In genomic region chr7:112273451-112273850, GRCm38 (mm10) we compare ENCODE assay signal across 15 mouse cellular contexts. TPM values are rescaled to one million over a fixed set of nuclear protein-coding genes. Genes with fewer than 3 reads are reported as not detected.
DNase-seq lines count a peak whose midpoint lies in the region; ATAC-seq lines count a peak whose summit lies in the region.
"Had no signal": no experiment of that assay in that cellular context is flagged by ENCODE, and none has a peak within 500 bp of the region (broad histone marks: within the 10 kb centered on the region; RNA-seq: fewer than 3 reads in every experiment).

No protein-coding gene starts in this region.

- no peak overlapping the region for H3K4me3 ChIP-seq in embryonic facial prominence, embryonic 14.5 days (ENCODE audit: low read depth, low read length)
- H3K4me3 ChIP-seq in embryonic facial prominence, embryonic 10.5 days = no peak overlapping the region
- H3K4me3 ChIP-seq in heart, embryonic 14.5 days (ENCODE audit: control insufficient read depth in 1 of 2, insufficient read depth in 1 of 2, low read depth in 1 of 2, low read length in 2 of 2) = no peak overlapping the region
- no peak overlapping the region for H3K4me3 ChIP-seq in limb, embryonic 10.5 days
- H3K4me3 ChIP-seq: hindbrain, embryonic 15.5 days; liver, embryonic 12.5 days; megakaryocyte, embryonic 14.5 days; neural tube, embryonic 15.5 days had no signal

- no peak overlapping the region for H3K4me2 ChIP-seq in embryonic facial prominence, embryonic 14.5 days (ENCODE audit: low read depth, low read length)
- no peak overlapping the region; the same call in 1 of the 2 replicates for H3K4me2 ChIP-seq in heart, embryonic 14.5 days (ENCODE audit: low read length)
- H3K4me2 ChIP-seq: hindbrain, embryonic 15.5 days; liver, embryonic 12.5 days; neural tube, embryonic 15.5 days had no signal

- no peaks in the 10 kb centered on the region for H3K9me3 ChIP-seq in embryonic facial prominence, embryonic 14.5 days (ENCODE audit: control insufficient read depth, low read length)
- H3K9me3 ChIP-seq in embryonic facial prominence, embryonic 10.5 days = no peaks in the 10 kb centered on the region
- no peaks in the 10 kb centered on the region for H3K9me3 ChIP-seq in heart, embryonic 14.5 days (ENCODE audit: control insufficient read depth, low read length)
- H3K9me3 ChIP-seq in limb, embryonic 10.5 days (replicated peaks) = no peaks in the 10 kb centered on the region
- H3K9me3 ChIP-seq: hindbrain, embryonic 15.5 days; liver, embryonic 12.5 days; megakaryocyte, embryonic 14.5 days; neural tube, embryonic 15.5 days had no signal

- H3K27me3 ChIP-seq in embryonic facial prominence, embryonic 14.5 days (replicated peaks; ENCODE audit: control insufficient read depth, insufficient read depth, low read length) = no peaks in the 10 kb centered on the region
- peaks cover 7% of the 10 kb centered on the region; the same call in 1 of the 2 replicates for H3K27me3 ChIP-seq in embryonic facial prominence, embryonic 10.5 days (replicated peaks; ENCODE audit: low read depth, poor library complexity, severe bottlenecking)
- H3K27me3 ChIP-seq in heart, embryonic 14.5 days (ENCODE audit: control insufficient read depth, insufficient read depth, low read length) = no peaks in the 10 kb centered on the region
- no peaks in the 10 kb centered on the region for H3K27me3 ChIP-seq in limb, embryonic 10.5 days (ENCODE audit: low read depth, poor library complexity, severe bottlenecking)
- H3K27me3 ChIP-seq: hindbrain, embryonic 15.5 days; liver, embryonic 12.5 days; neural tube, embryonic 15.5 days; Patski had no signal

- peak overlapping the region; percentile 6; the same call in 1 of the 2 replicates for H3K27ac ChIP-seq in embryonic facial prominence, embryonic 14.5 days (replicated peaks; ENCODE audit: low read depth, low read length)
- no peak overlapping the region; the same call in 1 of the 2 replicates for H3K27ac ChIP-seq in embryonic facial prominence, embryonic 10.5 days (replicated peaks)
- peak overlapping the region; percentile 78 to 96 for H3K27ac ChIP-seq in heart, embryonic 14.5 days (replicated peaks in 1 of 2; ENCODE audit: control insufficient read depth in 1 of 2, insufficient read depth in 1 of 2, low read depth in 2 of 2, low read length in 2 of 2)
- H3K27ac ChIP-seq in limb, embryonic 10.5 days = peak overlapping the region; percentile 58; the same call in 1 of the 2 replicates
- H3K27ac ChIP-seq: hindbrain, embryonic 15.5 days; liver, embryonic 12.5 days; neural tube, embryonic 15.5 days had no signal

- no peak for ATAC-seq in embryonic facial prominence, embryonic 14.5 days (ENCODE audit: low read depth)
- no peak for ATAC-seq in heart, embryonic 14.5 days (ENCODE audit: insufficient number of reproducible peaks, insufficient read depth, low FRiP score, low read depth)
- ATAC-seq: liver, embryonic 12.5 days had no signal

- H3K36me3 ChIP-seq in embryonic facial prominence, embryonic 14.5 days (ENCODE audit: control insufficient read depth, insufficient read depth, low read length) = no peaks in the 10 kb centered on the region
- no peaks in the 10 kb centered on the region for H3K36me3 ChIP-seq in embryonic facial prominence, embryonic 10.5 days (replicated peaks)
- peaks cover 71% of the 10 kb centered on the region for H3K36me3 ChIP-seq in heart, embryonic 14.5 days (ENCODE audit: control insufficient read depth, insufficient read depth, low read length)
- no peaks in the 10 kb centered on the region for H3K36me3 ChIP-seq in limb, embryonic 10.5 days
- H3K36me3 ChIP-seq: hindbrain, embryonic 15.5 days; liver, embryonic 12.5 days; neural tube, embryonic 15.5 days had no signal

- no peak for DNase-seq in embryonic facial prominence, embryonic 14.5 days (ENCODE audit: low spot score)
- DNase-seq in embryonic facial prominence, embryonic 10.5 days (ENCODE audit: low spot score) = no peak
- no peak for DNase-seq in heart, postnatal 36 days
- peak; percentile 9 for DNase-seq in 3T3-L1 (ENCODE audit: low read depth, low spot score)
- no peak for DNase-seq in limb, embryonic 10.5 days (ENCODE audit: low spot score)
- no peak for DNase-seq in spleen, postnatal 14 days (ENCODE audit: low spot score in 2 of 2)
- no peak for DNase-seq in thymus, adult 18-20 months
- DNase-seq: cerebellum, adult 11 months; kidney, adult 9 months had no signal

- WGBS in embryonic facial prominence, embryonic 14.5 days = 85% methylated on average over 6 of the region's 6 CpGs
- WGBS in embryonic facial prominence, embryonic 10.5 days = 82% methylated on average over 6 of the region's 6 CpGs
- 39% methylated on average over 6 of the region's 6 CpGs for WGBS in heart, embryonic 14.5 days
- 80% methylated on average over 6 of the region's 6 CpGs for WGBS in limb, embryonic 10.5 days

- intact Hi-C loops in heart, postnatal 36 days (cut with DNase I) = loop anchor here (2.0 to 5.0 kb wide), 2 partner anchors 44 to 55 kb away; no protein-coding TSS in a partner anchor

- peaks cover 18% of the 10 kb centered on the region for H3K4me1 ChIP-seq in embryonic facial prominence, embryonic 14.5 days (ENCODE audit: control insufficient read depth, insufficient read depth, low read length)
- peaks cover 26% of the 10 kb centered on the region for H3K4me1 ChIP-seq in embryonic facial prominence, embryonic 10.5 days
- H3K4me1 ChIP-seq in heart, embryonic 14.5 days (ENCODE audit: control insufficient read depth in 2 of 2, insufficient read depth in 2 of 2, low read length in 2 of 2) = peaks cover 81 to 98% of the 10 kb centered on the region in 2 experiments
- peaks cover 54% of the 10 kb centered on the region for H3K4me1 ChIP-seq in limb, embryonic 10.5 days
- H3K4me1 ChIP-seq: megakaryocyte, embryonic 14.5 days had no signal

- H3K9ac ChIP-seq in embryonic facial prominence, embryonic 14.5 days (ENCODE audit: low read depth, low read length) = no peak overlapping the region
- peak overlapping the region; percentile 62 for H3K9ac ChIP-seq in heart, embryonic 14.5 days (ENCODE audit: low read length)
- H3K9ac ChIP-seq: hindbrain, embryonic 15.5 days; liver, embryonic 12.5 days; neural tube, embryonic 15.5 days had no signal

RNA-seq across cellular contexts. Expression of gene Mical2, which starts 47.8 kb away (rescaled TPM):
- 11.0 and 11.5 TPM in 2 replicates for polyA plus RNA-seq in embryonic facial prominence, embryonic 14.5 days (2014; fragmentation: Nextera tagmentation; extraction: Ambion mirVana)
- 1.2 and 1.4 TPM in 2 replicates for polyA plus RNA-seq in embryonic facial prominence, embryonic 10.5 days (2016; fragmentation: Nextera tagmentation; extraction: Ambion mirVana)
- polyA plus RNA-seq in heart, embryonic 14.5 days (2014; fragmentation: Nextera tagmentation; extraction: Ambion mirVana) = 140 and 146 TPM in 2 replicates
- 100 to 1,000 TPM in 1 of 2 experiments, 10 to 100 TPM in 1; 80.8 to 101 TPM for total RNA-seq in heart, postnatal 36 days (2021)
- polyA plus RNA-seq in limb, embryonic 10.5 days (2016; fragmentation: Nextera tagmentation; extraction: Ambion mirVana) = 0.96 and 1.2 TPM in 2 replicates

Comparison
In these comparisons a context has a peak if more than half of its experiments do, and no peak if none do; other contexts are left out.
1. RNA of gene Mical2, which starts 47.8 kb away (polyA plus RNA-seq): 140 to 146 TPM in heart, embryonic 14.5 days; 11.0 to 11.5 TPM in embryonic facial prominence, embryonic 14.5 days, 1.2 to 1.4 TPM in embryonic facial prominence, embryonic 10.5 days and 0.96 to 1.2 TPM in limb, embryonic 10.5 days; every median in the first group is over 10 times any median in the second.